15 mouse cellular contexts compared by ENCODE assay signal in the genomic region with DNA sequence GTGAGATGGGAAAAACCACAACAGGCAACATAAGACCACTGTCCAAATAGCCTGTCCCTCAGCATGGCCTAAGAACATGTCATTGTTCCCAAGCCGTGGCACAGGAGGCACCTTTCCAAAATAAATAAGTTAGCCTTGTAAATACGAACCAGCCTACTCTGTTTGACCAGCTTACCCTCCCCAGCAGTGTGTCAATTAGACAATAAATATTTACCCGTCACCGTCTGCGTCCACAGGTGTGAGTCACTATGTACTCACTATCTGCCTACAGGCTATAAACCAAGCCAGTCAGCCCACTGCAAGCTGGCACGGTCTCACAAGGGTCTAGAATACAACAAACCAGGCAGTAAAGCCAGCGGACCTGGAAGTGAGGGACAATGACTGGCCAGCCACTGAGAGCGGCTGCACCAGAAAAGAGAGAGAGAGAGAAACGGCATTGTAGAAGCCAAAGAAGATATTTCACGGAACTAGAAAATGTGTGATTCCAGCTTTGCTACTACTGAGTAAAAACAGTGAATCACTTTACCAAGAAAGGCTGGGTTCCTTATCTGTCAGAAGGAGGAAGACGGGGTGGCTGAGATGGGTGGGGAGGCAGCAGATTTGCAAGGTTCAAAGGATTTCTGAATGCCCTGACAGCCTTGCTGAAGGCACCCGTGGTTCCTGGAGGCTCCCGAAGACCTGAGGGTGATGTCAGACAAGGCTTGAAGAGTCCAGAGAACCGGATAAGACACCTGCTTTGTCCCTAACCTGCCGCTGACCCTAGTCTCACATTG.
A peak's percentile ranks its signal among the peaks of the same experiment; 100 is the strongest.
DNase-seq lines count a peak whose midpoint lies in the region; ATAC-seq and TF ChIP-seq lines count a peak whose summit lies in the region.
"Had no signal": no experiment of that assay in that cellular context is flagged by ENCODE, and none has a peak within 500 bp of the region (broad histone marks: within the 10 kb centered on the region; RNA-seq: fewer than 3 reads in every experiment).

No protein-coding gene starts in this region.

- H3K9me3 ChIP-seq in liver, embryonic 15.5 days (replicated peaks), result no peaks in the 10 kb centered on the region
- H3K9me3 ChIP-seq in liver, embryonic 12.5 days (replicated peaks), result no peaks in the 10 kb centered on the region
- no peaks in the 10 kb centered on the region for H3K9me3 ChIP-seq in lung, postnatal 0 days (ENCODE audit: low read length)
- H3K9me3 ChIP-seq: forebrain, embryonic 12.5 days; hindbrain, embryonic 15.5 days; liver, embryonic 13.5 days; midbrain, embryonic 15.5 days; neural tube, embryonic 13.5 days had no signal

- no peak for TF ChIP-seq CTCF in lung, postnatal 0 days (IDR thresholded peaks at IDR 0.05)

- no peaks in the 10 kb centered on the region; the same call in 1 of the 2 replicates for H3K4me1 ChIP-seq in liver, embryonic 15.5 days (replicated peaks)
- H3K4me1 ChIP-seq in liver, embryonic 12.5 days, result no peaks in the 10 kb centered on the region
- H3K4me1 ChIP-seq in lung, postnatal 0 days (ENCODE audit: insufficient read depth, low read depth, low read length), result no peaks in the 10 kb centered on the region
- H3K4me1 ChIP-seq: forebrain, embryonic 12.5 days; hindbrain, embryonic 15.5 days; midbrain, embryonic 15.5 days had no signal

- no peak overlapping the region for H3K4me3 ChIP-seq in liver, embryonic 15.5 days (replicated peaks)
- H3K4me3 ChIP-seq in liver, embryonic 12.5 days, result no peak overlapping the region
- H3K4me3 ChIP-seq in lung, postnatal 0 days (ENCODE audit: low read depth, low read length), result no peak overlapping the region
- H3K4me3 ChIP-seq: forebrain, embryonic 12.5 days; hindbrain, embryonic 15.5 days; left cerebral cortex, adult 2 months; liver, embryonic 13.5 days; midbrain, embryonic 15.5 days; neural tube, embryonic 13.5 days had no signal

- H3K27me3 ChIP-seq in liver, embryonic 15.5 days, result peaks cover 23% of the 10 kb centered on the region
- H3K27me3 ChIP-seq in liver, embryonic 12.5 days (replicated peaks), result peaks cover 28% of the 10 kb centered on the region
- no peaks in the 10 kb centered on the region for H3K27me3 ChIP-seq in lung, postnatal 0 days (replicated peaks; ENCODE audit: insufficient read depth, low read length)
- H3K27me3 ChIP-seq: hindbrain, embryonic 15.5 days; midbrain, embryonic 15.5 days had no signal

- no peak overlapping the region for H3K9ac ChIP-seq in liver, embryonic 15.5 days
- H3K9ac ChIP-seq in liver, embryonic 12.5 days, result no peak overlapping the region
- H3K9ac ChIP-seq in lung, postnatal 0 days (replicated peaks; ENCODE audit: low read depth), result no peak overlapping the region
- H3K9ac ChIP-seq: forebrain, embryonic 12.5 days; hindbrain, embryonic 15.5 days; liver, embryonic 13.5 days; midbrain, embryonic 15.5 days; neural tube, embryonic 13.5 days had no signal

- ATAC-seq in liver, embryonic 15.5 days (ENCODE audit: insufficient read depth), result peak; percentile 68
- no peak for ATAC-seq in liver, embryonic 12.5 days
- ATAC-seq in lung, postnatal 0 days, result peak; percentile 79
- ATAC-seq: midbrain, embryonic 15.5 days had no signal

- 48% methylated on average over 15 of the region's 15 CpGs for WGBS in liver, embryonic 15.5 days (ENCODE audit: insufficient replicate concordance)
- WGBS in liver, embryonic 12.5 days (ENCODE audit: insufficient replicate concordance), result 56% methylated on average over 15 of the region's 15 CpGs
- 37% methylated on average over 15 of the region's 15 CpGs for WGBS in lung, postnatal 0 days

- peak overlapping the region; percentile 10; the same call in 1 of the 2 replicates for H3K4me2 ChIP-seq in liver, embryonic 15.5 days
- no peak overlapping the region for H3K4me2 ChIP-seq in liver, embryonic 12.5 days
- H3K4me2 ChIP-seq in lung, postnatal 0 days (replicated peaks; ENCODE audit: low read depth, low read length), result no peak overlapping the region
- H3K4me2 ChIP-seq: forebrain, embryonic 12.5 days; hindbrain, embryonic 15.5 days; liver, embryonic 13.5 days; midbrain, embryonic 15.5 days; neural tube, embryonic 13.5 days had no signal

- TF ChIP-seq EP300 in lung, postnatal 0 days (IDR thresholded peaks at IDR 0.05), result no peak

- no peaks in the 10 kb centered on the region for H3K36me3 ChIP-seq in liver, embryonic 15.5 days (replicated peaks)
- H3K36me3 ChIP-seq in liver, embryonic 12.5 days, result no peaks in the 10 kb centered on the region
- H3K36me3 ChIP-seq in lung, postnatal 0 days (ENCODE audit: insufficient read depth, low read length), result no peaks in the 10 kb centered on the region
- H3K36me3 ChIP-seq: forebrain, embryonic 12.5 days; hindbrain, embryonic 15.5 days; liver, embryonic 13.5 days; midbrain, embryonic 15.5 days; neural tube, embryonic 13.5 days had no signal

- H3K27ac ChIP-seq in liver, embryonic 15.5 days (replicated peaks), result no peak overlapping the region
- no peak overlapping the region for H3K27ac ChIP-seq in liver, embryonic 12.5 days
- no peak overlapping the region for H3K27ac ChIP-seq in lung, postnatal 0 days (ENCODE audit: low read length)
- H3K27ac ChIP-seq: forebrain, embryonic 12.5 days; hindbrain, embryonic 15.5 days; left cerebral cortex, adult 2 months; liver, embryonic 13.5 days; midbrain, embryonic 15.5 days; neural tube, embryonic 13.5 days had no signal

- DNase-seq in 3134 (ENCODE audit: extremely low read depth, insufficient read length, low spot score) (peak; percentile 67), NIH3T3 (ENCODE audit: low read depth) (peak; percentile 65)
- DNase-seq in lung, postnatal 0 days (ENCODE audit: low spot score), result peak; percentile 53
- no peak for DNase-seq in retina, embryonic 14.5 days (ENCODE audit: low spot score)
- DNase-seq in gastrocnemius, postnatal 4 days (ENCODE audit: low spot score in 2 of 2), result no peak
- DNase-seq: cerebellum, postnatal 10 days; kidney, postnatal 10 days; liver, embryonic 13.5 days had no signal

Comparison
In these comparisons a context has a peak if more than half of its experiments do, and no peak if none do; other contexts are left out.
1. DNase-seq: peak in 3134 (single experiment), NIH3T3 (single experiment) and lung, postnatal 0 days (single experiment); none in retina, embryonic 14.5 days (single experiment) and gastrocnemius, postnatal 4 days (0 of 2).